Mouse (Mus musculus) layer of hippocampus, adult 9-10 months (tissue): Measurements from ENCODE around the gene Gypa.

Source experiments
- DNase-seq: peaks from one replicate; pipeline ENCODE4 v3.0.0; 2022; ENCODE audit warnings: low spot score

Gypa gene

GRCm38 (mm10) chr8:80550436-80550835 is 56.9 kb downstream of the Gypa start:
- no peak for DNase-seq

- DNase-seq, result no peak
These were observed 57.7 kb downstream of the Gypa start for GRCm38 (mm10) chr8:80551303-80551702.

GRCm38 (mm10) chr8:80554991-80555390 is 61.4 kb downstream of the Gypa start:
- DNase-seq, result no peak
